Mouse (Mus musculus) heart, embryonic 14.5 days (tissue): Measurements from ENCODE around the gene Acot7. TPM values are rescaled to one million over a fixed set of nuclear protein-coding genes. Genes with fewer than 3 reads are reported as not detected.
"Not testable (repeated sequence)": the region's sequence is repeated elsewhere in the genome, so short reads cannot be mapped to it uniquely, and the experiment has no call there.

ENCODE experiments used
- ATAC-seq: fragments of 200-750 bp; cut with Nextera tagmentation; 2 replicates; pipeline ENCODE4 v1.8.0; 2017; ENCODE audit warnings: low read depth, moderate TSS enrichment; ENCODE audit not compliant: insufficient number of reproducible peaks, insufficient read depth, low FRiP score
- H3K27ac ChIP-seq, 2 experiments: fragments of 200-500 bp in 1 of 2; fragments of 300-500 bp in 1 of 2; sonication (generic) in 1 of 2; replicated peaks in 1 of 2; 2 replicates each; pipeline ENCODE4 v1.5.1; 2012 to 2014; ENCODE audit warnings: low read depth in 2 of 2, low read length in 2 of 2, control low read depth in 1 of 2, mild to moderate bottlenecking in 1 of 2, mixed read lengths in 1 of 2; ENCODE audit not compliant: control insufficient read depth in 1 of 2, insufficient read depth in 1 of 2
- H3K27me3 ChIP-seq: fragments of 300-500 bp; sonication (generic); 2 replicates; pipeline ENCODE4 v1.6.1; 2014; ENCODE audit warnings: mild to moderate bottlenecking, low read length, control low read depth; ENCODE audit not compliant: control insufficient read depth, insufficient read depth
- H3K36me3 ChIP-seq: fragments of 300-500 bp; sonication (generic); 2 replicates; pipeline ENCODE4 v1.6.1; 2014; ENCODE audit warnings: mild to moderate bottlenecking, control low read depth, low read length, mixed read lengths; ENCODE audit not compliant: control insufficient read depth, insufficient read depth
- H3K4me1 ChIP-seq, 2 experiments: fragments of 200-500 bp in 1 of 2; fragments of 300-500 bp in 1 of 2; sonication (generic) in 1 of 2; 2 replicates each; pipeline ENCODE4 v1.6.1; 2012 to 2014; ENCODE audit warnings: low read length in 2 of 2, control low read depth in 1 of 2, mixed read lengths in 1 of 2; ENCODE audit not compliant: control insufficient read depth in 2 of 2, insufficient read depth in 2 of 2
- H3K4me2 ChIP-seq: fragments of 300-500 bp; sonication (generic); 2 replicates; pipeline ENCODE4 v1.6.1; 2014; ENCODE audit warnings: mild to moderate bottlenecking, low read length
- H3K4me3 ChIP-seq, 2 experiments: fragments of 200-500 bp in 1 of 2; fragments of 300-500 bp in 1 of 2; sonication (generic) in 1 of 2; 2 replicates each; pipeline ENCODE4 v1.5.1; 2012 to 2014; ENCODE audit warnings: low read length in 2 of 2, mild to moderate bottlenecking in 2 of 2, control low read depth in 1 of 2, low read depth in 1 of 2, moderate library complexity in 1 of 2; ENCODE audit not compliant: control insufficient read depth in 1 of 2, insufficient read depth in 1 of 2
- H3K9ac ChIP-seq: fragments of 300-500 bp; sonication (generic); 2 replicates; pipeline ENCODE4 v1.6.1; 2014; ENCODE audit warnings: mild to moderate bottlenecking, low read length
- H3K9me3 ChIP-seq: fragments of 300-500 bp; sonication (generic); 2 replicates; pipeline ENCODE4 v1.6.1; 2016; ENCODE audit warnings: low read length, control low read depth; ENCODE audit not compliant: control insufficient read depth
- WGBS: fragments of 180-500 bp; shearing (Covaris S2); extraction: QIAGEN DNeasy Blood & Tissue Kit; methylation state at CpG from one replicate; pipeline ENCODE4 v1.1.7; 2014; 5-methylcytosine and 5-hydroxymethylcytosine counted together
- polyA plus RNA-seq: library from polyadenylated mRNA; unstranded; fragments of >200 nt; fragmentation: Nextera tagmentation; extraction: Ambion mirVana; gene quantifications from 2 replicates; pipeline ENCODE4 v1.2.1, GENCODE M21; 2014

The Acot7 gene
- polyA plus RNA-seq, 1 experiment from 2014 or later, result 72.9 TPM

DNA sequence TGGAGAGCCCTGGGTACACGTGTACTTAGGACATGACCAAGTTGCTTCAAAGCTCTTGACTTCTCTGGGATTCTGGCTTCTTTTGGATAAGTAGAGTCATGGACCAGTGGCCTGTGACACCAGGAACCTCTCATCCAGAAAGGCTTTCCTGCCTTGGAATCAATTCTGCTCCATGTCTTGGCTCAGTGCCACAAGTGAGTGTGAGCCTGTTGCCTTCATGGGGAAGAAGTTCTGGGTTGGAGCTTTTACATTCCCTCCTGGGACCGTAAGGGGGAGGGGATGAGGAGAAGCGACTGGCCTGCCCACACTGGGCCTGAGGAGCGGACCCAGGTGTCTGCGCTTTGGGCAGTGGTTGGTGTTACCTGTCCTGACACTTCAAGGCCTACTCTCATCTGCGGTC, 44.2 kb downstream of the Acot7 start:
- Histone ChIP-seq H3K4me2 (no peak overlapping the region), H3K4me1 (peaks cover 14 to 16% of the 10 kb centered on the region in 2 experiments), H3K9me3 (no peaks in the 10 kb centered on the region), H3K27ac (0 out of 4 replicates have a peak overlapping the region, but pooled peaks of 1 of the 2 experiments have one; percentile 24), H3K27me3 (no peaks in the 10 kb centered on the region), H3K9ac (no peak overlapping the region), H3K36me3 (peaks cover 29% of the 10 kb centered on the region), H3K4me3 (no peak overlapping the region)
- ATAC-seq, result no peak
- WGBS, result 80% methylated on average over 6 of the region's 6 CpGs

DNA sequence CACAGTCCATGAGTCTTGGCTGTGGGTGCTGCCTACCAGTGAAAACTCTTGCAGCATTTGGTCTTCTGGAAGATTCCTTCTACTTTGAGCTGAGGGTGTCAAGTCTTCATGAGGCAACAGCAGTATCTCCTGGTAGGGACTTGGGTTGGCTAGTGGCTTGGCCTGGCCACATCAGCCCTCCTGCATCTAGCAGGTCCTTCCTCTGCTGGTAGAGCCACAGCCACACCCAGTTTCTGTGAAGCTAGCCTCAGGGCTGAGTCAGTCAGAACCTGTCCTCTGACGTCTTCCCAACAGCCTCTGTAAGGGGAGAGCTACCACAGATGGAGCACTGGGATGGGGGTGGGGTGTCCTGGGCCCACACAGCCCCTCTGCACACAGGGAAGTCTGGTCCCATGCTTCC, 44.6 kb downstream of the Acot7 start:
- WGBS, result 74% methylated on average over 1 of the region's 1 CpGs
- H3K4me3 ChIP-seq, result no peak overlapping the region
- H3K27me3 ChIP-seq, result no peaks in the 10 kb centered on the region
- H3K4me1 ChIP-seq, result peaks cover 14 to 16% of the 10 kb centered on the region in 2 experiments
- no peak overlapping the region for H3K9ac ChIP-seq
- H3K9me3 ChIP-seq, result no peaks in the 10 kb centered on the region
- H3K27ac ChIP-seq, result no peak overlapping the region
- H3K4me2 ChIP-seq, result no peak overlapping the region
- H3K36me3 ChIP-seq, result peaks cover 29% of the 10 kb centered on the region
- no peak for ATAC-seq

DNA sequence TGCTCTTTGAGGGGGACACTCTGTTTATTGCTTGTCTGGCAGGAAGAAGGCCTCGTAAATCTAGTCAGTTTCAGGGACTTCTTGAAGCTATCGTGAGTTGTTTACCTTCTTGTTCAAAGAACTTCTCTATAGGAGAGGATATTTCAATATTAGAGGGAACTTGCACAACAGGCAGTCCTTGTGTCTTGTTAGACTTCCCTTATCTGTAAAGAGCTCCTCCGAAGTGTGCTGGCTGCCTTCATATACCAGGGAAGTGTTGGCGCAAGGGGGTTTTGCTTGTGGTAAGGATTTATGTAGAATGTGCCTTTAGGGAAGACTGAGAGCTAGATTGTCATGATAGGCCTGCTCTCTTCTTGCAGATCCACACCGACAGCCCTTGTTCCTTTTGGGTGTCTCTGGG, 46.2 kb downstream of the Acot7 start:
- Histone ChIP-seq H3K4me1 (peaks cover 14 to 16% of the 10 kb centered on the region in 2 experiments), H3K27me3 (no peaks in the 10 kb centered on the region), H3K4me3 (no peak overlapping the region), H3K4me2 (no peak overlapping the region), H3K9me3 (no peaks in the 10 kb centered on the region), H3K9ac (no peak overlapping the region), H3K27ac (no peak overlapping the region), H3K36me3 (peaks cover 13% of the 10 kb centered on the region)
- ATAC-seq, result no peak
- WGBS, result 83% methylated on average over 5 of the region's 5 CpGs

DNA sequence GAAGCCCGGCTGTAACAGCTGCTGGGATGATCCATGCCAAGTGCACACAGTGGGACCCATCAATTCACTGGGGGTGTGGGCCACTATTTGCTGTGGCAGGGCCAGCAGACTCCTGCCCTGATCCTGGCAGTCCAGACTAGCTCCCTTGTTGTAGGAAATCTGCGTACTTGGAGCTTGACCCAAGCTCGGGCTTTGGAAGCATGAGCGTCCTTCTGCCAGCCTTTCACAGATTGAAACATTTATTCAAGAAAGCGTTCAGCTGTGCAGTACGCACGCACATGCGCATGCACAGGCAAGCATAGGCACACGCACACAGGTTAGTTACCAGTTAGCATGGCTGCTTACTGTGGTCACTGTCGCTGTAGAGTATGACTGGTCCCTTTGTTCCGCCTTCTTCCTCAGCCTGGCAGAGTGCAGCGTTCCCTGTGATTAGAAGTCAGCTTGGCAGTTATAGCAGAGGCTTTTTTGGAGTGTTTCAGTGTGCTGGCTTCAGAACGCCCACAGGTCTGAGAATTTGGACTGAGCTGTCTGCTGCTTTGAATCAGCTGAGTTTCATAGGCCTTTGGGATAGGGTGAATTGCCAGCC, 49.1 kb downstream of the Acot7 start:
- Histone ChIP-seq H3K27me3 (no peaks in the 10 kb centered on the region), H3K27ac (peak overlapping the region; percentile 46 to 69; a peak in 3 of 4 replicates), H3K36me3 (peaks cover 37% of the 10 kb centered on the region), H3K4me1 (peaks cover 4 to 8% of the 10 kb centered on the region in 2 experiments), H3K9me3 (no peaks in the 10 kb centered on the region), H3K4me3 (no peak overlapping the region), H3K9ac (no peak overlapping the region; the same call in 1 of the 2 replicates), H3K4me2 (no peak overlapping the region)
- WGBS, result 85% methylated on average over 13 of the region's 13 CpGs
- ATAC-seq, result 0 out of 2 replicates have a peak, but pooled peaks have one; percentile 25

DNA sequence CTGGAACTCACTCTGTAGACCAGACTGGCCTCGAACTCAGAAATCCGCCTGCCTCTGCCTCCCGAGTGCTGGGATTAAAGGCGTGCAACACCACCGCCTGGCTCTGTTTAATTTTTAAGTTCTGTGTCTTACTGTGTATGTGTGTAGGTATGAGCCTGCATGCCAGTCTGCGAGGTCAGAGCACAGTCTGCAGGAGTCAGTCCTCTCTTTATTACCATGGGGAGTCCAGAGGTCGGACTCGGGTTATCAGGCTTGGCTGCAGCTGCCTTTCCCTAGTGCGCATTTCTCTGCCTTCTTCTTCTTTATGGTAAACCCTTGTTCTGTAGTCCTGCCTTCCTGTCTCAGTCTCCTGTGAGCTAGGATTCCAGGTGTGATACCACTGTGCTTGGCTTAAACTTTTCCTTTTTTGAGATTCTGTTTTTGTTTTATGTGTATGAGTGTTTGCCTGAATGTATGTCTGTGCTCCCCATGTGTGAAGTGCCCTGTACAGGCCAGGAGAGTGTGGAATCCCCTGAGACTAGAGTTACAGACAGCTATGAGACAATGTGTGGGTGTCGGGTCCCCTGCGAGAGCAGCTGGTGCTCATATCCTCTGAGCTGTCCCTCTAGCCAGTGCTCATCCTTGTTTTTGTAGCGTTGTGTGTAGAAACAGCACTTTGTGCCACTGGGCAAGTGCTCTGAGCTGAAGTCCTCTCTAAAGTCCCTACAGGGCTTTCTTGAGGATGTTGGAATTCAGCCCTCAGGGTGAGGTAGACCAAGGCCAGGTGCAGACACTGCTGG, 50.0 kb downstream of the Acot7 start:
- Histone ChIP-seq H3K4me2 (no peak overlapping the region), H3K36me3 (peaks cover 39% of the 10 kb centered on the region), H3K27ac (peak overlapping the region; percentile 27 to 69; a peak in 2 of 4 replicates), H3K4me3 (no peak overlapping the region), H3K9me3 (no peaks in the 10 kb centered on the region), H3K9ac (no peak overlapping the region), H3K4me1 (peaks cover 0 to 4% of the 10 kb centered on the region in 2 experiments; a peak in 1 of 4 replicates), H3K27me3 (no peaks in the 10 kb centered on the region)
- WGBS, result 82% methylated on average over 12 of the region's 12 CpGs
- ATAC-seq, result no peak

DNA sequence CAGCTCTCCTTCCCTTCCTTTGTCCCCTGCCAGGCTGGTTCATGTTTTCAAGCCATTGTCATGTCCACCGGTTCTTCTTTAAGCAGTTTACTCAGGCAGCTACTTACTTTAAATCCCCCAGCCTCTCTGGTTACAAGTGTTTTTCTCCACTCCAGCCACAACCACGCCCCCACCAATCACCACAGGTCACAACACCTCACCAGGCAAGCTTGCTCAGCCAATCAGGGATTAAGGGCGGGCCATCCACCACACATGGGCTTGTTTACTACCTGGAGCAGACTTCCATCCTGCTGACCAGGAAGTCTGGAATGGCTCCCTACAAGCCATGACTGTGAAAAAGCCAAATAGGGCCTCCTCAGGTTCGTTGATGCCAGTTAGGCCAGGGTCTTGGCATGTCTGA, 52.4 kb downstream of the Acot7 start:
- H3K27ac ChIP-seq, result not testable (repeated sequence)

DNA sequence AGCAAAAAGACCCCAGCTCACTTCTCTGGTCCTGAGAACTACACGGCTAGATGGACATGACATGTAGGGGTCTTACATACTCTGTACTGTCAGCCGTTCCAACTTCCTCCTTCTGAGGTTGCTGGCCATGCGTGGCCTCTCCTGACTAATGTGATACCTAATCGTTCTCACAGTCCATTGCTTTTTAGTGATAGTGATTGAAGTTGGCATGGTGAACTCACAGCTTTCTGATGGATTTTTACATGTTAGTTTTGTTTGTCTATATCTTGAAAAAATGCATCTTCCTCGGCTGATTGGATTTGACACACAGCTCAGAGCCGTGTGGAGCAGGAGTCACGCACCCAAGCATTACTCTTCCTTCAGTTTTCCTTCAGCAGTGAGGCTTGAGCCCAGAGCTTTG, 53.4 kb downstream of the Acot7 start:
- no peaks in the 10 kb centered on the region for H3K9me3 ChIP-seq
- H3K4me3 ChIP-seq, result no peak overlapping the region
- peaks cover 0 to 4% of the 10 kb centered on the region in 2 experiments; a peak in 1 of 4 replicates for H3K4me1 ChIP-seq
- peaks cover 49% of the 10 kb centered on the region for H3K36me3 ChIP-seq
- H3K27ac ChIP-seq, result no peak overlapping the region
- no peak overlapping the region for H3K9ac ChIP-seq
- ATAC-seq, result no peak
- 81% methylated on average over 7 of the region's 7 CpGs for WGBS
- no peak overlapping the region for H3K4me2 ChIP-seq
- H3K27me3 ChIP-seq, result no peaks in the 10 kb centered on the region

More for the DNA sequence above, 52.4 kb downstream of the Acot7 start:
- not testable (repeated sequence) for H3K9me3 ChIP-seq, H3K4me1 ChIP-seq, ATAC-seq, H3K9ac ChIP-seq, H3K4me2 ChIP-seq, H3K4me3 ChIP-seq, H3K27me3 ChIP-seq
- 38% methylated on average over 4 of the region's 4 CpGs for WGBS
- peaks cover 40% of the 10 kb centered on the region for H3K36me3 ChIP-seq
